In genomic region chr2:119154683-119155082, GRCm38 (mm10) we compare ENCODE assay signal across 20 mouse cellular contexts. TPM values are rescaled to one million over a fixed set of nuclear protein-coding genes. Genes with fewer than 3 reads are reported as not detected.
DNase-seq lines count a peak whose midpoint lies in the region; ATAC-seq and TF ChIP-seq lines count a peak whose summit lies in the region.
"Had no signal": no experiment of that assay in that cellular context is flagged by ENCODE, and none has a peak within 500 bp of the region (broad histone marks: within the 10 kb centered on the region; RNA-seq: fewer than 3 reads in every experiment).

No protein-coding gene starts in this region.

- H3K79me2 ChIP-seq in heart, adult 2 months (replicated peaks; ENCODE audit: control insufficient read depth, insufficient read depth, low read length), result no peaks in the 10 kb centered on the region

- peak overlapping the region; percentile 99; the same call in 1 of the 2 replicates for H3K4me3 ChIP-seq in heart, embryonic 13.5 days
- no peak overlapping the region for H3K4me3 ChIP-seq in heart, adult 2 months
- H3K4me3 ChIP-seq in intestine, embryonic 15.5 days (replicated peaks), result no peak overlapping the region
- peak overlapping the region; percentile 55 to 100 for H3K4me3 ChIP-seq in liver, embryonic 14.5 days (ENCODE audit: insufficient read depth in 1 of 2, low read depth in 2 of 2, low read length in 2 of 2)
- no peak overlapping the region for H3K4me3 ChIP-seq in cerebellum, adult 2 months (replicated peaks; ENCODE audit: insufficient read depth, low read depth, low read length)
- H3K4me3 ChIP-seq: left cerebral cortex, adult 2 months had no signal

- H3K9me3 ChIP-seq in heart, embryonic 13.5 days, result no peaks in the 10 kb centered on the region
- no peaks in the 10 kb centered on the region for H3K9me3 ChIP-seq in intestine, embryonic 15.5 days
- no peaks in the 10 kb centered on the region for H3K9me3 ChIP-seq in liver, embryonic 14.5 days (ENCODE audit: control insufficient read depth, low read length)
- H3K9me3 ChIP-seq: hindbrain, embryonic 13.5 days; limb, embryonic 13.5 days had no signal

- no peak for DNase-seq in heart, adult 2 months
- DNase-seq in liver, embryonic 14.5 days (ENCODE audit: low read depth in 3 of 3, low spot score in 3 of 3), result peak in 1 of 3 experiments; percentile 43
- no peak for DNase-seq in gastrocnemius, postnatal 36 days
- DNase-seq in cerebellum, adult 2 months, result no peak
- DNase-seq in ovary, adult 18-20 months (ENCODE audit: low spot score), result no peak
- DNase-seq: adrenal gland, postnatal 14 days; cerebellum, postnatal 10 days; forebrain, postnatal 0 days; kidney, adult 18-20 months; kidney, postnatal 10 days; thymus, postnatal 25 days had no signal

- H3K27me3 ChIP-seq in heart, embryonic 13.5 days (replicated peaks), result no peaks in the 10 kb centered on the region
- H3K27me3 ChIP-seq in heart, adult 2 months (ENCODE audit: control insufficient read depth, insufficient read depth, low read length), result no peaks in the 10 kb centered on the region
- no peaks in the 10 kb centered on the region for H3K27me3 ChIP-seq in intestine, embryonic 15.5 days (replicated peaks)
- no peaks in the 10 kb centered on the region for H3K27me3 ChIP-seq in liver, embryonic 14.5 days (ENCODE audit: control insufficient read depth, insufficient read depth, low read length)
- no peaks in the 10 kb centered on the region for H3K27me3 ChIP-seq in cerebellum, adult 2 months (ENCODE audit: control insufficient read depth, insufficient read depth, low read length)
- H3K27me3 ChIP-seq: limb, embryonic 13.5 days had no signal

- ATAC-seq in heart, embryonic 13.5 days (ENCODE audit: extremely low read depth, insufficient number of reproducible peaks, low FRiP score, low TSS enrichment), result no peak
- ATAC-seq in intestine, embryonic 15.5 days, result peak; percentile 19; the same call in 1 of the 2 replicates
- peak; percentile 29 for ATAC-seq in liver, embryonic 14.5 days (ENCODE audit: insufficient read depth)
- ATAC-seq: activated CD4-positive, CD25-positive, alpha-beta regulatory T cell, adult 4 months; forebrain, postnatal 0 days; lung, postnatal 0 days had no signal

- intact Hi-C loops in heart, adult 2 months (cut with DNase I), result loop anchor here (5.0 kb wide), 1 partner anchor 42 kb away; the partner anchor contains the start of gene Rad51
- intact Hi-C loops in gastrocnemius, postnatal 36 days (cut with DNase I), result loop anchor here (5.0 kb wide), 1 partner anchor 38 kb away; no protein-coding TSS in a partner anchor

- peaks cover 48% of the 10 kb centered on the region for H3K36me3 ChIP-seq in heart, embryonic 13.5 days
- peaks cover 3% of the 10 kb centered on the region; the same call in 1 of the 2 replicates for H3K36me3 ChIP-seq in heart, adult 2 months (ENCODE audit: control insufficient read depth, insufficient read depth, low read length)
- H3K36me3 ChIP-seq in intestine, embryonic 15.5 days, result peaks cover 21% of the 10 kb centered on the region
- H3K36me3 ChIP-seq in liver, embryonic 14.5 days (replicated peaks; ENCODE audit: control insufficient read depth, insufficient read depth, low read depth), result peaks cover 46% of the 10 kb centered on the region

- H3K9ac ChIP-seq in heart, embryonic 13.5 days, result no peak overlapping the region; the same call in 1 of the 2 replicates
- no peak overlapping the region for H3K9ac ChIP-seq in heart, adult 2 months (ENCODE audit: low read depth, low read length)
- H3K9ac ChIP-seq in intestine, embryonic 15.5 days, result no peak overlapping the region
- H3K9ac ChIP-seq in liver, embryonic 14.5 days (replicated peaks), result peak overlapping the region; percentile 98
- H3K9ac ChIP-seq: forebrain, postnatal 0 days; limb, embryonic 13.5 days had no signal

- peaks cover 28% of the 10 kb centered on the region for H3K4me1 ChIP-seq in heart, embryonic 13.5 days
- peaks cover 6% of the 10 kb centered on the region for H3K4me1 ChIP-seq in heart, adult 2 months (ENCODE audit: control insufficient read depth, insufficient read depth, low read length)
- peaks cover 9% of the 10 kb centered on the region for H3K4me1 ChIP-seq in intestine, embryonic 15.5 days (replicated peaks)
- H3K4me1 ChIP-seq in liver, embryonic 14.5 days (replicated peaks; ENCODE audit: control insufficient read depth in 2 of 2, insufficient read depth in 2 of 2, low read length in 1 of 2), result peaks cover 23 to 24% of the 10 kb centered on the region in 2 experiments
- peaks cover 3% of the 10 kb centered on the region for H3K4me1 ChIP-seq in cerebellum, adult 2 months (ENCODE audit: control insufficient read depth, insufficient read depth, low read length)

- no peak for TF ChIP-seq POLR2A in heart, adult 2 months (IDR thresholded peaks at IDR 0.05; ENCODE audit: insufficient read depth, low read depth, low read length)
- TF ChIP-seq POLR2A in cerebellum, adult 2 months (IDR thresholded peaks at IDR 0.05; ENCODE audit: borderline replicate concordance, insufficient read depth, low read length), result no peak

- H3K27ac ChIP-seq in heart, embryonic 13.5 days (replicated peaks), result peak overlapping the region; percentile 24; the same call in 1 of the 2 replicates
- H3K27ac ChIP-seq in heart, adult 2 months, result no peak overlapping the region
- no peak overlapping the region for H3K27ac ChIP-seq in intestine, embryonic 15.5 days
- H3K27ac ChIP-seq in liver, embryonic 14.5 days, result peak overlapping the region; percentile 97
- no peak overlapping the region for H3K27ac ChIP-seq in cerebellum, adult 2 months (ENCODE audit: insufficient read depth, low read length)
- H3K27ac ChIP-seq: hindbrain, embryonic 13.5 days; left cerebral cortex, adult 2 months; limb, embryonic 13.5 days had no signal

- TF ChIP-seq EP300 in heart, adult 2 months (IDR thresholded peaks at IDR 0.05; ENCODE audit: insufficient read depth, low read depth, low read length), result no peak
- no peak for TF ChIP-seq EP300 in liver, embryonic 14.5 days (IDR thresholded peaks at IDR 0.05; ENCODE audit: low read depth)

- peak overlapping the region; percentile 95 for H3K4me2 ChIP-seq in heart, embryonic 13.5 days
- no peak overlapping the region for H3K4me2 ChIP-seq in intestine, embryonic 15.5 days (replicated peaks)
- peak overlapping the region; percentile 96 for H3K4me2 ChIP-seq in liver, embryonic 14.5 days (ENCODE audit: low read depth)

- no peak for TF ChIP-seq CTCF in heart, adult 2 months (IDR thresholded peaks at IDR 0.05)
- TF ChIP-seq CTCF in liver, embryonic 14.5 days (IDR thresholded peaks at IDR 0.05; ENCODE audit: low read depth), result no peak
- no peak for TF ChIP-seq CTCF in cerebellum, adult 2 months (IDR thresholded peaks at IDR 0.05; ENCODE audit: borderline replicate concordance, insufficient read depth, low read depth, low read length)

- 67% methylated on average over 2 of the region's 2 CpGs for whole genome bisulfite sequencing in heart, embryonic 13.5 days
- WGBS in heart, adult 2 months, result 76% methylated on average over 2 of the region's 2 CpGs
- 70% methylated on average over 2 of the region's 2 CpGs for WGBS in intestine, embryonic 15.5 days
- WGBS in liver, embryonic 14.5 days (ENCODE audit: insufficient replicate concordance), result 50% methylated on average over 2 of the region's 2 CpGs
- WGBS in cerebellum, adult 2 months, result 95% methylated on average over 2 of the region's 2 CpGs

RNA-seq across cellular contexts. Expression of gene Rmdn3, which starts 2.2 kb away (rescaled TPM):
- 23.3 and 26.6 TPM in 2 replicates for polyA plus RNA-seq in heart, embryonic 13.5 days (2015; fragmentation: Nextera tagmentation; extraction: Ambion mirVana)
- 10 to 100 TPM; 20.0 to 20.1 TPM for total RNA-seq in heart, adult 2 months (2021)
- 9.0 and 12.4 TPM in 2 replicates for polyA plus RNA-seq in heart, adult 2 months (2012; rRNA removed)
- 48.5 and 49.5 TPM in 2 replicates for polyA plus RNA-seq in intestine, embryonic 15.5 days (2015; fragmentation: Nextera tagmentation; extraction: Ambion mirVana)
- polyA plus RNA-seq in liver, embryonic 14.5 days (2012; rRNA removed), result 15.0 and 22.8 TPM in 2 replicates
- polyA plus RNA-seq in liver, embryonic 14.5 days (2014; fragmentation: Nextera tagmentation; extraction: Ambion mirVana), result 42.2 and 47.6 TPM in 2 replicates
- 1 to 10 TPM; 4.7 to 4.8 TPM for total RNA-seq in gastrocnemius, postnatal 36 days (2021)
- polyA plus RNA-seq in cerebellum, adult 2 months (2012; rRNA removed), result 95.0 and 104 TPM in 2 replicates

RNA-seq across cellular contexts. Expression of gene Gchfr, which starts 12.9 kb away (rescaled TPM):
- 5.3 and 7.9 TPM in 2 replicates for polyA plus RNA-seq in heart, embryonic 13.5 days (2015; fragmentation: Nextera tagmentation; extraction: Ambion mirVana)
- 10 to 100 TPM in 1 of 2 experiments, 1 to 10 TPM in 1; 8.0 to 10.2 TPM for total RNA-seq in heart, adult 2 months (2021)
- polyA plus RNA-seq in heart, adult 2 months (2012; rRNA removed), result 19.3 and 28.8 TPM in 2 replicates
- polyA plus RNA-seq in intestine, embryonic 15.5 days (2015; fragmentation: Nextera tagmentation; extraction: Ambion mirVana), result 21.1 and 27.3 TPM in 2 replicates
- polyA plus RNA-seq in liver, embryonic 14.5 days (2012; rRNA removed), result 35.4 and 59.7 TPM in 2 replicates
- polyA plus RNA-seq in liver, embryonic 14.5 days (2014; fragmentation: Nextera tagmentation; extraction: Ambion mirVana), result 75.9 and 80.3 TPM in 2 replicates
- total RNA-seq in gastrocnemius, postnatal 36 days (2021), result not detected
- 7.5 and 9.6 TPM in 2 replicates for polyA plus RNA-seq in cerebellum, adult 2 months (2012; rRNA removed)
- total RNA-seq: forebrain, postnatal 0 days; granulocyte monocyte progenitor cell, adult 5-6 weeks; left cerebral cortex, adult 2 months had no signal
- polyA plus RNA-seq: activated CD4-positive, CD25-positive, alpha-beta regulatory T cell, adult 4 months had no signal

RNA-seq across cellular contexts. Expression of gene Gm14137, which starts 19.6 kb away (rescaled TPM):
- 0.37 and 0.44 TPM in 2 replicates for polyA plus RNA-seq in heart, embryonic 13.5 days (2015; fragmentation: Nextera tagmentation; extraction: Ambion mirVana)
- not detected for total RNA-seq in heart, adult 2 months (2021)
- polyA plus RNA-seq in heart, adult 2 months (2012; rRNA removed), result 0.04 TPM in 1 of 2 replicates, not detected in the other
- polyA plus RNA-seq in intestine, embryonic 15.5 days (2015; fragmentation: Nextera tagmentation; extraction: Ambion mirVana), result 0.30 and 0.38 TPM in 2 replicates
- polyA plus RNA-seq in liver, embryonic 14.5 days (2012; rRNA removed), result not detected in 2 replicates
- polyA plus RNA-seq in liver, embryonic 14.5 days (2014; fragmentation: Nextera tagmentation; extraction: Ambion mirVana), result 0.05 TPM in 1 of 2 replicates, not detected in the other
- total RNA-seq in gastrocnemius, postnatal 36 days (2021), result not detected
- polyA plus RNA-seq in cerebellum, adult 2 months (2012; rRNA removed), result not detected in 2 replicates
- total RNA-seq: forebrain, postnatal 0 days; gastrocnemius, adult 18-20 months; granulocyte monocyte progenitor cell, adult 5-6 weeks; left cerebral cortex, adult 2 months had no signal

RNA-seq across cellular contexts. Expression of gene Rad51, which starts 42.1 kb away (rescaled TPM):
- polyA plus RNA-seq in heart, embryonic 13.5 days (2015; fragmentation: Nextera tagmentation; extraction: Ambion mirVana), result 30.7 and 31.1 TPM in 2 replicates
- total RNA-seq in heart, adult 2 months (2021), result under 1 TPM; 0.44 to 0.48 TPM
- 0.70 and 1.0 TPM in 2 replicates for polyA plus RNA-seq in heart, adult 2 months (2012; rRNA removed)
- polyA plus RNA-seq in intestine, embryonic 15.5 days (2015; fragmentation: Nextera tagmentation; extraction: Ambion mirVana), result 41.1 and 43.2 TPM in 2 replicates
- polyA plus RNA-seq in liver, embryonic 14.5 days (2012; rRNA removed), result 20.4 and 28.7 TPM in 2 replicates
- 33.9 and 35.7 TPM in 2 replicates for polyA plus RNA-seq in liver, embryonic 14.5 days (2014; fragmentation: Nextera tagmentation; extraction: Ambion mirVana)
- total RNA-seq in gastrocnemius, postnatal 36 days (2021), result under 1 TPM; 0.81 to 0.92 TPM
- 3.0 and 3.3 TPM in 2 replicates for polyA plus RNA-seq in cerebellum, adult 2 months (2012; rRNA removed)

RNA-seq across cellular contexts. Expression of gene Zfyve19, which starts 53.7 kb away (rescaled TPM):
- 29.5 and 35.0 TPM in 2 replicates for polyA plus RNA-seq in heart, embryonic 13.5 days (2015; fragmentation: Nextera tagmentation; extraction: Ambion mirVana)
- 10 to 100 TPM in 1 of 2 experiments, 1 to 10 TPM in 1; 8.5 to 11.6 TPM for total RNA-seq in heart, adult 2 months (2021)
- polyA plus RNA-seq in heart, adult 2 months (2012; rRNA removed), result 17.1 and 25.2 TPM in 2 replicates
- 59.3 and 64.9 TPM in 2 replicates for polyA plus RNA-seq in intestine, embryonic 15.5 days (2015; fragmentation: Nextera tagmentation; extraction: Ambion mirVana)
- polyA plus RNA-seq in liver, embryonic 14.5 days (2012; rRNA removed), result 19.4 and 20.5 TPM in 2 replicates
- polyA plus RNA-seq in liver, embryonic 14.5 days (2014; fragmentation: Nextera tagmentation; extraction: Ambion mirVana), result 16.4 and 18.2 TPM in 2 replicates
- 10 to 100 TPM; 10.9 to 15.1 TPM for total RNA-seq in gastrocnemius, postnatal 36 days (2021)
- 62.7 and 65.6 TPM in 2 replicates for polyA plus RNA-seq in cerebellum, adult 2 months (2012; rRNA removed)

Comparison
In these comparisons a context has a peak if more than half of its experiments do, and no peak if none do; other contexts are left out.
1. H3K27ac ChIP-seq: peak in heart, embryonic 13.5 days (single experiment) and liver, embryonic 14.5 days (single experiment); none in heart, adult 2 months (single experiment), intestine, embryonic 15.5 days (single experiment) and cerebellum, adult 2 months (single experiment).
2. H3K4me3 ChIP-seq: peak in heart, embryonic 13.5 days (single experiment) and liver, embryonic 14.5 days (2 of 2); none in heart, adult 2 months (single experiment), intestine, embryonic 15.5 days (single experiment) and cerebellum, adult 2 months (single experiment).